Mouse (Mus musculus) kidney, embryonic 14.5 days (tissue): ENCODE measurements around the gene Ksr2. TPM values are rescaled to one million over a fixed set of nuclear protein-coding genes. Genes with fewer than 3 reads are reported as not detected.

Experiments used
- ATAC-seq: fragments of 200-750 bp; cut with Nextera tagmentation; 2 replicates; pipeline ENCODE4 v1.8.0; 2017; ENCODE audit warnings: moderate number of reproducible peaks, mild to moderate bottlenecking, moderate TSS enrichment, moderate library complexity; ENCODE audit not compliant: low FRiP score, low TSS enrichment
- H3K27ac ChIP-seq: fragments of 300-500 bp; sonication (generic); 2 replicates; pipeline ENCODE4 v1.5.1; 2014; ENCODE audit warnings: low read depth, mild to moderate bottlenecking, low read length, moderate library complexity, mixed read lengths
- H3K27me3 ChIP-seq: fragments of 300-500 bp; sonication (generic); 2 replicates; pipeline ENCODE4 v1.6.1; 2014; ENCODE audit warnings: mild to moderate bottlenecking, low read length; ENCODE audit not compliant: control insufficient read depth, insufficient read depth
- H3K36me3 ChIP-seq: fragments of 300-500 bp; sonication (generic); 2 replicates; pipeline ENCODE4 v1.6.1; 2014; ENCODE audit warnings: low read length, mixed read lengths; ENCODE audit not compliant: control insufficient read depth, insufficient read depth
- H3K4me1 ChIP-seq: fragments of 300-500 bp; sonication (generic); 2 replicates; pipeline ENCODE4 v1.6.1; 2014; ENCODE audit warnings: low read length, mixed read lengths; ENCODE audit not compliant: control insufficient read depth, insufficient read depth
- H3K4me2 ChIP-seq: fragments of 300-500 bp; sonication (generic); replicated peaks from 2 replicates; pipeline ENCODE4 v1.6.1; 2014; ENCODE audit warnings: low read depth, mild to moderate bottlenecking, low read length
- H3K4me3 ChIP-seq: fragments of 300-500 bp; sonication (generic); 2 replicates; pipeline ENCODE4 v1.5.1; 2014; ENCODE audit warnings: mild to moderate bottlenecking, low read length
- H3K9ac ChIP-seq: fragments of 300-500 bp; sonication (generic); 2 replicates; pipeline ENCODE4 v1.6.1; 2014; ENCODE audit warnings: low read depth, mild to moderate bottlenecking, low read length, moderate library complexity
- H3K9me3 ChIP-seq: fragments of 300-500 bp; sonication (generic); 2 replicates; pipeline ENCODE4 v1.6.1; 2016; ENCODE audit warnings: low read length; ENCODE audit not compliant: control insufficient read depth
- WGBS: fragments of 180-500 bp; shearing (Covaris S2); extraction: QIAGEN DNeasy Blood & Tissue Kit; methylation state at CpG from one replicate; pipeline ENCODE4 v1.1.7; 2014; 5-methylcytosine and 5-hydroxymethylcytosine counted together
- polyA plus RNA-seq: library from polyadenylated mRNA; unstranded; fragments of >200 nt; fragmentation: Nextera tagmentation; extraction: Ambion mirVana; gene quantifications from 2 replicates; pipeline ENCODE4 v1.2.1, GENCODE M21; 2014

Gene Ksr2
- polyA plus RNA-seq, 1 experiment from 2014 or later: 0.58 TPM

DNA sequence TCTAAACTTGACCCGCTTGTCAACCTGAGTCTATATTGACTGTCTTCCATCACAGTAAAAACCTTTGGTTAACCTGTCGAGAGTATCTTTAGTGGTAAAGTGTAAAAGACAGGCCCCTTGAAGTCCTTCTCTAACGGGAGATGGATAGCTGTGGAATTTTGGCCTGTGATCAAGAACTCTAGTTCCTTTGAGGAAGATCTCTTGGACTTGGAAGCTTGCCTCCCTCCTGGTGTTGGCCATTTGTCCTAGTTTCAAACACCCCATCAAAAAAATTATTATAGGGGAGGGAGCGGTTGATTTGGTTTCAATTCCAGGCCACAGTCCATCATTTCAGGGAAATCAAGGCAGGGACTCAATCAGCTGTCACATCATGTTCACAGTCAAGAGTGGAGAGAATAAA lies 309.5 kb downstream of the Ksr2 start:
- ATAC-seq: no peak
- 87% methylated on average over 4 of the region's 4 CpGs for WGBS

DNA sequence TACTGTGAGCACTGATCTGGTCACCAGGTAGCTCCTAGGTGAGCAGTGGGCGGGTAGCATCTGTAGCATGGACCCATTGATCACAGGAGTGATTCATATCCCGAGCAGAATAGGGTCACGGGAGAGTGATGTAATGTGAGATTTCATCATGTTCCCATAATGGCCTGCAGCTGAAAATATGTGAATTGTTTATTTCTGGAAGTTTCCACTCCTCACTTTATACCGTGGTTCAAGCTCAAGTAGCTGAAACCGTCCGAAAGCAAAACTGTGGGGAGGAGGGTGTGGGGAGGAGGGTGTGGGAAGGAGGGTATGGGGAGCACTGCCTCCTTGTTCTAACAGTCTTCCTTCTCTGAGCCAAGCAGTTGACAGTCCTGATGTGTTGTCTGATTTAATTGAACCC lies 312.7 kb downstream of the Ksr2 start:
- no peak for ATAC-seq
- WGBS: 58% methylated on average over 6 of the region's 6 CpGs

More for the DNA sequence above, 309.5 kb downstream of the Ksr2 start:
- Histone ChIP-seq H3K36me3 (no peaks in the 10 kb centered on the region), H3K9ac (no peak overlapping the region), H3K4me3 (no peak overlapping the region), H3K9me3 (no peaks in the 10 kb centered on the region), H3K4me1 (0 out of 2 replicates have a peak, but pooled peaks cover 4% of the 10 kb centered on the region), H3K27ac (no peak overlapping the region), H3K27me3 (no peaks in the 10 kb centered on the region), H3K4me2 (no peak overlapping the region)

DNA sequence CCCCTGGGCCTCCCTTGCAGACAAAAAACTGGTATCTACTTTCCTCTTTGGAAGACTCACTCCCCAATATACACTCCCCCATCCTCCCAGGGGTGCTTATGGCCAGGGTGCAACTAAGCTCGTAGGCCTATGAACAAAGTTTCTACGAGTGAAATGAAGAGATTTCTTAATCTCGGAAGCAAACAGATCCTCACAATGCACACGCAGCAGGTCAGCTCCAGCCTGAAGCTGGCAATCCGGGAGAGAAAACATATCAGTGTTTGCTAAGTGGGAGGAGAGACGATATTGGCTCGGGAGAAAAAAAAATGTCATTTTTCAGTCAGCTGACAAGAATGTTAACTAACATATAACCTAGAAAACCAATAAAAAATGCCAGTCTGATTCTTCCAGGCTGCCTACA lies 313.3 kb downstream of the Ksr2 start:
- H3K27ac ChIP-seq: no peak overlapping the region
- no peaks in the 10 kb centered on the region for H3K36me3 ChIP-seq
- no peak for ATAC-seq
- 50% methylated on average over 7 of the region's 7 CpGs for WGBS
- H3K4me1 ChIP-seq: 0 out of 2 replicates have a peak, but pooled peaks cover 11% of the 10 kb centered on the region
- no peak overlapping the region for H3K4me2 ChIP-seq
- no peak overlapping the region for H3K9ac ChIP-seq
- H3K4me3 ChIP-seq: no peak overlapping the region
- no peaks in the 10 kb centered on the region for H3K27me3 ChIP-seq
- H3K9me3 ChIP-seq: no peaks in the 10 kb centered on the region

More for the DNA sequence above, 312.7 kb downstream of the Ksr2 start:
- Histone ChIP-seq H3K4me2 (no peak overlapping the region), H3K4me3 (no peak overlapping the region), H3K27me3 (no peaks in the 10 kb centered on the region), H3K27ac (no peak overlapping the region), H3K4me1 (0 out of 2 replicates have a peak, but pooled peaks cover 5% of the 10 kb centered on the region), H3K9me3 (no peaks in the 10 kb centered on the region), H3K9ac (no peak overlapping the region), H3K36me3 (no peaks in the 10 kb centered on the region)

DNA sequence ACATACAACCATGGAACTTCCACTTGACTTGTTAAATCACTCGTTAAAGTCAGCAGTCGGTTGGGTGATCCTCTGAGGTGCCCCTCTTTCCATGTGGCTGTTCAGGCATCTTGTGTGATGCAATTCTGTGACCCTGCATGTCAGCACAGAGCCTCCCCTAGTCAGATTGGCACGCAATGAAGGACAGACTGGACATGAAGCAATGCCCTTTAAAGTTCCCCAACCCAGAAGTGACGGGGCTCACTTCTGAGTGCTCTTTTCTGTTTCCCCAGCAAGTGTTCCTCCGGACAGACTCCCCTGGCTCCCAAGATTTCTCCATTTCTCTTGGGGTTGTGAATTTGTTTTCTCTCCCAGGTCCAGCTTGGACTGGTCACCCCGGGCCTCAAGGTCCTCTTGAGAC lies 317.5 kb downstream of the Ksr2 start:
- 73% methylated on average over 6 of the region's 6 CpGs for WGBS
- Histone ChIP-seq H3K4me3 (no peak overlapping the region), H3K36me3 (no peaks in the 10 kb centered on the region), H3K27me3 (no peaks in the 10 kb centered on the region), H3K9ac (no peak overlapping the region), H3K27ac (no peak overlapping the region), H3K4me1 (0 out of 2 replicates have a peak, but pooled peaks cover 12% of the 10 kb centered on the region), H3K4me2 (no peak overlapping the region), H3K9me3 (no peaks in the 10 kb centered on the region)
- ATAC-seq: no peak

DNA sequence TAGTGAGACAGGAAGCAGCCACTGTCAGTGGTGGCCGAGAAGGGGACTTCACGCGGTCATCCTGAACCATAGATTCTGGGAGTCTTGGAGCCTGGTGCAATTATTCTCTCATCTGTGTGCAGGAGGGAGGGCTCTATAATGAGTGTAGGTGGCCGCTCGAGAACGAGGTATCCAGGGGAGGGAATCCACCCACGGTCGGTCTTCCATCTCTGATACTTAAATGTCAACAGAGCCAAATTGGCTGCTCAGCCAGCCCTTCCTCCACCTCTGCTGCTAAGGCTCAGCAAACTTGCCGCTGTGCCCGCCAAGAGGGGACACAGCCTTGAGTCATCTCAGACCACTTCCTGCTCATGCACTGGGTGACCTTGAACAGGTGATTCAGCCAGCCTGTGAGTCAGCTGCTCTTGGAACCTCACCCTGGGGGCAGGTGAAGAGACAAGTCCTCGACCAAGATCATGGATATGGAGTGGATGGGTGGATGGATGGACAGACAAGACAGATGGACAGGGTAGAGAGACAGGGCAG lies 330.9 kb downstream of the Ksr2 start:
- Histone ChIP-seq H3K4me2 (no peak overlapping the region), H3K27ac (no peak overlapping the region), H3K9me3 (no peaks in the 10 kb centered on the region), H3K36me3 (no peaks in the 10 kb centered on the region), H3K4me3 (no peak overlapping the region), H3K4me1 (peaks cover 15% of the 10 kb centered on the region), H3K9ac (no peak overlapping the region), H3K27me3 (no peaks in the 10 kb centered on the region)
- no peak for ATAC-seq
- 47% methylated on average over 11 of the region's 11 CpGs for WGBS

DNA sequence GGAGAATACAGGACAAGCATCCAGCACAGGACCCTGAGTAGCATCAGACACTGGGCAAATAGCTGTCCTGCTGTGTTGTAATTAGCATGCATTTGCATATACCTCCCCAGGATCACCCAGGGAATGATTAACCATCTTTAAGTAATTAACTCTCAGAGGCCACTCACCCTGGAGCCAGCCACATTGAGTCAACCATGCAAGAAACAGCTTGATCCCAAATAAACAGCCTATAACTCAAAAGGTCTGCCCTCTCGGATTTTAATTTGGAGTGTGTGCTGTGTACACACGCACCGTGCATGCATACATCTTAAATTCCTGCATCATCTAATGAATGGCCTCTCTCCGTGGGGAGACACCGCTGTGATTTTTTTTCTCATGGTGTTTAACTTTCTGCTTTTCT lies 335.6 kb downstream of the Ksr2 start:
- 26% methylated on average over 5 of the region's 5 CpGs for whole genome bisulfite sequencing
- Histone ChIP-seq H3K4me2 (no peak overlapping the region), H3K9me3 (no peaks in the 10 kb centered on the region), H3K27me3 (no peaks in the 10 kb centered on the region), H3K9ac (no peak overlapping the region), H3K4me3 (no peak overlapping the region), H3K4me1 (peaks cover 18% of the 10 kb centered on the region), H3K36me3 (no peaks in the 10 kb centered on the region), H3K27ac (no peak overlapping the region; the same call in 1 of the 2 replicates)
- 0 out of 2 replicates have a peak, but pooled peaks have one; percentile 22 for ATAC-seq

DNA sequence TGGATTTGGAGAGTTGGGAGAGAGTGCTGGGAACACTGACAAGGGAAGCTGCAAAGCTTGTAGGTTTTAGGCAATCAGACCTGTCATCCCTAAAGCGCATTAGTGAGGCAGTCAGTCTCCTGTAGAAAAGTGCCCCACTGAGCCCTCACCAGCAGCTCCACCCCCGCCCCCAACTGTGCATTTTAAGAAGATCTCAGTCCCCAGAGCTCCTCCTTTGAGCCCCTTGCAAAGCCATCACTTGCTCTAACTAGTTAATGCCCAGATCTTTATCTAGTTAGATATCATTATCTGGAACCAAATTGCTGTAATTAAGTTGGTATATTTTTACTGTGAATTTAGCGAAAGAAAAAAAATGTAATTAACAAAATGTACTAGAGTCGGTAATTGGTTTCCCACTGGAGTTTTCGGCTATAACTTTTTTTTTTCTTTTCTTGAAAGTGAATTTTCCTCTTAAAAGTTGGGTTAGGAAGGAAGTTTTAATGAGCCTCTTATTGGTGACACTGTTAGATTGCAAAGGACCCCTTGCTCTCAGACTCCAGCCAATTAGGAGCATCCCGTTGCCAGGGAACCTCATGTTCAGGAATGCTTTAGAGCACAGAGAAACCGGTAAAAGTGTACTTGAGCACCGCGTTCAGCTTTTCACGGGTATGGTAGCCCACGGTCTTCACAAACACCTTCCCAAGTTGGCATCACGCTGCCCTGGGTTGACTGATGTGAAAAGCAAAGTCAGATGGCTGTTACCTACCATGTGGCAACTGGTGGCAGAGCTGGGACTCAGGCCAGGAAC lies 344.1 kb downstream of the Ksr2 start:
- Histone ChIP-seq H3K27ac (no peak overlapping the region), H3K4me1 (no peaks in the 10 kb centered on the region), H3K9me3 (0 out of 2 replicates have a peak, but pooled peaks cover 4% of the 10 kb centered on the region), H3K27me3 (no peaks in the 10 kb centered on the region), H3K4me3 (no peak overlapping the region), H3K9ac (no peak overlapping the region), H3K4me2 (no peak overlapping the region), H3K36me3 (no peaks in the 10 kb centered on the region)
- ATAC-seq: no peak
- 57% methylated on average over 12 of the region's 12 CpGs for WGBS

DNA sequence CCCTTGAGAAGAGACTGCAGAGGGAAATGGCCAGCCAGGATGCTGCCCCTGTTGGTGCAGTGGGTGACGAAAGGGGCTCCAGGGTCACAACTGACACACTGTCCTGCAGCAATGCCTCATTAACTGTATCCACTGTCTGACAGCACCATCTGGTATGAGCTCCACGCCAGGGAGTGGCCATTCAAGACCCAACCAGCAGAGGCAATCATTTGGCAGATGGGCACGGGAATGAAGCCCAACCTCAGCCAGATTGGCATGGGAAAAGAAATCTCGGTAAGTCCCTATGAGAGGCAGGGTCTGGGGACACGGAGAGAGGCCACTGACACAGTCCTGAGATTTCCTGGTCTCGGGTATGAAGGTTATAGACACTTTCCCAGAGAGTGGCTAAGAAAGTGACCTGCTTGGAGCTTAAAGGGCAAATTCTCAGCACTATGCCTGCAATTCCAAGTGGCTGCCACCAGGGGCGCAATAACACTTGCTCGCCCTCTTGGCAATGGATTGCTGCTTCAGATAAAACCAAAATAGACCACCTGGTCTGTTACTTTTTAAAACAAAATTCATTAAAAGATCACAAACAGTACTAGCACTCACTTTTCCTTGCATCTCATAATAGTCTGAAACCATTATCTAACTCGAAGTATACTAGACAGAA lies 347.5 kb downstream of the Ksr2 start:
- Histone ChIP-seq H3K9me3 (0 out of 2 replicates have a peak, but pooled peaks cover 4% of the 10 kb centered on the region), H3K4me3 (no peak overlapping the region), H3K27ac (no peak overlapping the region), H3K9ac (no peak overlapping the region), H3K4me1 (no peaks in the 10 kb centered on the region), H3K36me3 (no peaks in the 10 kb centered on the region), H3K27me3 (no peaks in the 10 kb centered on the region), H3K4me2 (no peak overlapping the region)
- no peak for ATAC-seq
- 70% methylated on average over 9 of the region's 9 CpGs for WGBS

DNA sequence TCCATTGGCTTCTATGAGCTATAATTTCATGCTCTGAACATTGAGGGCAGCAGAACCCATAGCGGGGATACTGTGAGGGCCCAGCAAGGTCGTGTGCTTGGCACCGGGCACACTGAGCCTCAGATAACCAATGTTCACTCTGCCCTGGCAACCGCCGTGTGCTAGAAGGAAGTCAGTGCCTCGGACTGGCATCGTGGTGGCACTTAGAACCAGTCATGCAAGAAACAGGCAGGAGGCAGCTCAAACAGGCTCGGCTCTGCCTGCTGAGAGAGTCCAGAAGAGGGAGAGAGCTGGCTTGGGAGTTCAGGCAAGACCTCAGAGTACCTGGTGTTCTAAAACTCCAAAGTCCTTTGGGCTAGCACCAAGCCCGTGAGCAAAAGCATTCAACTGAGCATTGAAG lies 350.7 kb downstream of the Ksr2 start:
- 73% methylated on average over 9 of the region's 9 CpGs for WGBS
- H3K36me3 ChIP-seq: no peaks in the 10 kb centered on the region
- H3K9ac ChIP-seq: no peak overlapping the region
- H3K4me2 ChIP-seq: no peak overlapping the region
- no peaks in the 10 kb centered on the region for H3K4me1 ChIP-seq
- no peaks in the 10 kb centered on the region for H3K27me3 ChIP-seq
- H3K27ac ChIP-seq: no peak overlapping the region
- ATAC-seq: no peak
- 0 out of 2 replicates have a peak, but pooled peaks cover 4% of the 10 kb centered on the region for H3K9me3 ChIP-seq
- H3K4me3 ChIP-seq: no peak overlapping the region
